Mouse (Mus musculus): ENCODE measurements around the gene Hist1h2ab.
"Not testable (repeated sequence)": the region's sequence is repeated elsewhere in the genome, so short reads cannot be mapped to it uniquely, and the experiment has no call there.

Gene Hist1h2ab

GRCm38 (mm10) chr13:23753314-23754078, 2.6 kb downstream of the Hist1h2ab start:
- no peak for DNase-seq (ENCODE audit: low spot score)

- DNase-seq (ENCODE audit: low spot score), result no peak
Measured at GRCm38 (mm10) chr13:23755000-23755399, 4.1 kb downstream of the Hist1h2ab start.

- DNase-seq (ENCODE audit: low spot score), result peak; percentile 80
Measured at GRCm38 (mm10) chr13:23756790-23757189, 5.9 kb downstream of the Hist1h2ab start, which contains the start of gene Hist1h4b. TSS of gene Hist1h4b (plus strand) at chr13:23757013.

- no peak for DNase-seq (ENCODE audit: low spot score)
Measured at GRCm38 (mm10) chr13:23757211-23757773, 6.4 kb downstream of the Hist1h2ab start.

- DNase-seq (ENCODE audit: low spot score), result no peak
Measured at GRCm38 (mm10) chr13:23757921-23758320, 7.0 kb downstream of the Hist1h2ab start.

- DNase-seq (ENCODE audit: low spot score), result no peak
Measured at GRCm38 (mm10) chr13:23759251-23759771, 8.4 kb downstream of the Hist1h2ab start.

GRCm38 (mm10) chr13:23759916-23760239, 9.0 kb downstream of the Hist1h2ab start:
- DNase-seq (ENCODE audit: low spot score), result no peak

GRCm38 (mm10) chr13:23760240-23760971, 9.5 kb downstream of the Hist1h2ab start:
- DNase-seq (ENCODE audit: low spot score), result no peak

GRCm38 (mm10) chr13:23760972-23761864, 10.3 kb downstream of the Hist1h2ab start, which contains the start of gene Hist1h4a:
TSS of gene Hist1h4a (minus strand) at chr13:23761230.
- peak; percentile 94 for DNase-seq (ENCODE audit: low spot score)

GRCm38 (mm10) chr13:23761871-23762821, 11.2 kb downstream of the Hist1h2ab start, which contains the start of gene Hist1h3a:
TSS of gene Hist1h3a (minus strand) at chr13:23762386.
- DNase-seq (ENCODE audit: low spot score), result not testable (repeated sequence)

GRCm38 (mm10) chr13:23763242-23763585, 12.3 kb downstream of the Hist1h2ab start:
- DNase-seq (ENCODE audit: low spot score), result no peak

- peak; percentile 71 for DNase-seq (ENCODE audit: low spot score)
Measured at GRCm38 (mm10) chr13:23763586-23764323, 12.8 kb downstream of the Hist1h2ab start, which contains the start of gene Hist1h1a. TSS of gene Hist1h1a (plus strand) at chr13:23763666.

GRCm38 (mm10) chr13:23764324-23765171, 13.6 kb downstream of the Hist1h2ab start:
- DNase-seq (ENCODE audit: low spot score), result no peak

- no peak for DNase-seq (ENCODE audit: low spot score)
Measured at GRCm38 (mm10) chr13:23765172-23765513, 14.2 kb downstream of the Hist1h2ab start.

- no peak for DNase-seq (ENCODE audit: low spot score)
Measured at GRCm38 (mm10) chr13:23766772-23767171, 15.8 kb downstream of the Hist1h2ab start.

- DNase-seq (ENCODE audit: low spot score), result no peak
Measured at GRCm38 (mm10) chr13:23768834-23769397, 18.0 kb downstream of the Hist1h2ab start.

GRCm38 (mm10) chr13:23769613-23770012, 18.7 kb downstream of the Hist1h2ab start, which contains the start of gene Trim38:
TSS of gene Trim38 (plus strand) at chr13:23769913.
- DNase-seq (ENCODE audit: low spot score), result not testable (repeated sequence)

GRCm38 (mm10) chr13:23772561-23773313, 21.8 kb downstream of the Hist1h2ab start:
- DNase-seq (ENCODE audit: low spot score), result peak; percentile 27
